Mouse (Mus musculus): ENCODE measurements around the gene Gm8947.
"Not testable (repeated sequence)": the region's sequence is repeated elsewhere in the genome, so short reads cannot be mapped to it uniquely, and the experiment has no call there.

Gm8947 gene

GRCm38 (mm10) chr1:151182266-151182665, 9.9 kb upstream of the Gm8947 start, which contains the start of gene Gm47985:
TSS of gene Gm47985 (plus strand) at chr1:151182537.
- DNase-seq: not testable (repeated sequence)

- not testable (repeated sequence) for DNase-seq
These were observed 6.0 kb upstream of the Gm8947 start for GRCm38 (mm10) chr1:151186186-151186585.

GRCm38 (mm10) chr1:151186879-151187424, 5.2 kb upstream of the Gm8947 start:
- not testable (repeated sequence) for DNase-seq

GRCm38 (mm10) chr1:151188469-151188868, 3.7 kb upstream of the Gm8947 start:
- DNase-seq: no peak

- not testable (repeated sequence) for DNase-seq
These were observed 563 bp downstream of the Gm8947 start for GRCm38 (mm10) chr1:151192739-151193138.

GRCm38 (mm10) chr1:151195986-151196385, 3.8 kb downstream of the Gm8947 start:
- DNase-seq: not testable (repeated sequence)

- DNase-seq: not testable (repeated sequence)
These were observed 4.5 kb downstream of the Gm8947 start for GRCm38 (mm10) chr1:151196690-151197089.

- DNase-seq: not testable (repeated sequence)
These were observed 5.9 kb downstream of the Gm8947 start, which contains the start of gene Gm47995 for GRCm38 (mm10) chr1:151198120-151198519. TSS of gene Gm47995 (plus strand) at chr1:151198448.

GRCm38 (mm10) chr1:151200620-151201019, 8.4 kb downstream of the Gm8947 start:
- DNase-seq: not testable (repeated sequence)

- DNase-seq: not testable (repeated sequence)
These were observed 10.6 kb downstream of the Gm8947 start for GRCm38 (mm10) chr1:151202771-151203170.

GRCm38 (mm10) chr1:151203818-151204217, 11.6 kb downstream of the Gm8947 start, which contains the start of gene 3110040M04Rik:
TSS of gene 3110040M04Rik (plus strand) at chr1:151204121.
- DNase-seq: not testable (repeated sequence)

GRCm38 (mm10) chr1:151208493-151208892, 16.3 kb downstream of the Gm8947 start:
- not testable (repeated sequence) for DNase-seq

GRCm38 (mm10) chr1:151208944-151209343, 16.8 kb downstream of the Gm8947 start:
- DNase-seq: not testable (repeated sequence)

GRCm38 (mm10) chr1:151209824-151210355, 17.7 kb downstream of the Gm8947 start, which contains the start of gene Gm47996:
TSS of gene Gm47996 (plus strand) at chr1:151210131.
- DNase-seq: not testable (repeated sequence)

- DNase-seq: not testable (repeated sequence)
These were observed 19.5 kb downstream of the Gm8947 start for GRCm38 (mm10) chr1:151211666-151212065.

GRCm38 (mm10) chr1:151214862-151215261, 22.7 kb downstream of the Gm8947 start:
- DNase-seq: no peak

- DNase-seq: no peak
These were observed 23.8 kb downstream of the Gm8947 start for GRCm38 (mm10) chr1:151215985-151216384.

GRCm38 (mm10) chr1:151216417-151216816, 24.2 kb downstream of the Gm8947 start:
- DNase-seq: no peak

- no peak for DNase-seq
These were observed 26.9 kb downstream of the Gm8947 start for GRCm38 (mm10) chr1:151219045-151219444.

GRCm38 (mm10) chr1:151220098-151220497, 27.9 kb downstream of the Gm8947 start:
- no peak for DNase-seq

GRCm38 (mm10) chr1:151222561-151223267, 30.5 kb downstream of the Gm8947 start:
- no peak for DNase-seq

GRCm38 (mm10) chr1:151223377-151223776, 31.2 kb downstream of the Gm8947 start:
- DNase-seq: no peak

GRCm38 (mm10) chr1:151224536-151224935, 32.4 kb downstream of the Gm8947 start:
- DNase-seq: no peak

- DNase-seq: no peak
These were observed 35.3 kb downstream of the Gm8947 start for GRCm38 (mm10) chr1:151227506-151227905.
